ENCODE assay signal across 9 mouse cellular contexts in genomic region chr8:83575561-83576515, GRCm38 (mm10). TPM values are rescaled to one million over a fixed set of nuclear protein-coding genes. Genes with fewer than 3 reads are reported as not detected.
DNase-seq lines count a peak whose midpoint lies in the region; ATAC-seq and TF ChIP-seq lines count a peak whose summit lies in the region.
"Had no signal": no experiment of that assay in that cellular context is flagged by ENCODE, and none has a peak within 500 bp of the region (broad histone marks: within the 10 kb centered on the region; RNA-seq: fewer than 3 reads in every experiment).

No protein-coding gene starts in this region.

- H3K36me3 ChIP-seq in embryonic facial prominence, embryonic 11.5 days (replicated peaks; ENCODE audit: control insufficient read depth, insufficient read depth, low read depth, low read length), result peaks cover 9% of the 10 kb centered on the region; the same call in 1 of the 2 replicates
- H3K36me3 ChIP-seq in embryonic facial prominence, embryonic 10.5 days (replicated peaks), result peaks cover 83% of the 10 kb centered on the region
- H3K36me3 ChIP-seq in lung, embryonic 16.5 days (ENCODE audit: control insufficient read depth, insufficient read depth, low read length), result peaks cover 19% of the 10 kb centered on the region
- H3K36me3 ChIP-seq in embryonic facial prominence, embryonic 12.5 days, result peaks cover 30% of the 10 kb centered on the region
- peaks cover 17% of the 10 kb centered on the region for H3K36me3 ChIP-seq in heart, embryonic 15.5 days

- WGBS in embryonic facial prominence, embryonic 11.5 days, result 68% methylated on average over 17 of the region's 17 CpGs
- 73% methylated on average over 17 of the region's 17 CpGs for WGBS in embryonic facial prominence, embryonic 10.5 days
- 55% methylated on average over 17 of the region's 17 CpGs for WGBS in lung, embryonic 16.5 days
- WGBS in embryonic facial prominence, embryonic 12.5 days, result 65% methylated on average over 17 of the region's 17 CpGs
- 51% methylated on average over 17 of the region's 17 CpGs for WGBS in heart, embryonic 15.5 days
- 48% methylated on average over 17 of the region's 17 CpGs for WGBS in olfactory bulb, adult 2 months

- no peaks in the 10 kb centered on the region for H3K27me3 ChIP-seq in embryonic facial prominence, embryonic 11.5 days (ENCODE audit: control insufficient read depth, insufficient read depth, low read length)
- no peaks in the 10 kb centered on the region for H3K27me3 ChIP-seq in embryonic facial prominence, embryonic 10.5 days (replicated peaks; ENCODE audit: low read depth, poor library complexity, severe bottlenecking)
- no peaks in the 10 kb centered on the region for H3K27me3 ChIP-seq in lung, embryonic 16.5 days (ENCODE audit: control insufficient read depth, insufficient read depth, low read depth, low read length)
- no peaks in the 10 kb centered on the region for H3K27me3 ChIP-seq in embryonic facial prominence, embryonic 12.5 days
- no peaks in the 10 kb centered on the region for H3K27me3 ChIP-seq in heart, embryonic 15.5 days

- H3K27ac ChIP-seq in embryonic facial prominence, embryonic 11.5 days (replicated peaks; ENCODE audit: low read depth, low read length), result 0 out of 2 replicates have a peak overlapping the region, but pooled peaks have one; percentile 5
- H3K27ac ChIP-seq in embryonic facial prominence, embryonic 10.5 days (replicated peaks), result no peak overlapping the region
- peak overlapping the region; percentile 97 for H3K27ac ChIP-seq in lung, embryonic 16.5 days (ENCODE audit: low read length)
- H3K27ac ChIP-seq in embryonic facial prominence, embryonic 12.5 days, result peak overlapping the region; percentile 64; the same call in 1 of the 2 replicates
- peak overlapping the region; percentile 97 for H3K27ac ChIP-seq in heart, embryonic 15.5 days
- peak overlapping the region; percentile 48 for H3K27ac ChIP-seq in olfactory bulb, adult 2 months (ENCODE audit: insufficient read depth, low read depth, low read length)

- no peak overlapping the region for H3K9ac ChIP-seq in embryonic facial prominence, embryonic 11.5 days (replicated peaks; ENCODE audit: low read length)
- peak overlapping the region; percentile 51; the same call in 1 of the 2 replicates for H3K9ac ChIP-seq in lung, embryonic 16.5 days (ENCODE audit: low read length)
- peak overlapping the region; percentile 33 for H3K9ac ChIP-seq in embryonic facial prominence, embryonic 12.5 days
- peak overlapping the region; percentile 35 for H3K9ac ChIP-seq in heart, embryonic 15.5 days

- no peak for TF ChIP-seq CTCF in olfactory bulb, adult 2 months (IDR thresholded peaks at IDR 0.05; ENCODE audit: insufficient read depth, low read depth, low read length)

- no peak overlapping the region for H3K4me3 ChIP-seq in embryonic facial prominence, embryonic 11.5 days (ENCODE audit: low read depth, low read length)
- H3K4me3 ChIP-seq in embryonic facial prominence, embryonic 10.5 days, result no peak overlapping the region
- H3K4me3 ChIP-seq in lung, embryonic 16.5 days (ENCODE audit: low read length), result no peak overlapping the region
- no peak overlapping the region for H3K4me3 ChIP-seq in embryonic facial prominence, embryonic 12.5 days
- peak overlapping the region; percentile 22 for H3K4me3 ChIP-seq in heart, embryonic 15.5 days
- no peak overlapping the region for H3K4me3 ChIP-seq in olfactory bulb, adult 2 months (ENCODE audit: insufficient read depth, low read depth, low read length)

- no peak overlapping the region for H3K4me2 ChIP-seq in embryonic facial prominence, embryonic 11.5 days (ENCODE audit: low read depth, low read length)
- H3K4me2 ChIP-seq in lung, embryonic 16.5 days (ENCODE audit: low read depth, low read length), result peak overlapping the region; percentile 31; the same call in 1 of the 2 replicates
- 0 out of 2 replicates have a peak overlapping the region, but pooled peaks have one; percentile 2 for H3K4me2 ChIP-seq in embryonic facial prominence, embryonic 12.5 days (replicated peaks)
- H3K4me2 ChIP-seq in heart, embryonic 15.5 days, result peak overlapping the region; percentile 48

- peaks cover 11% of the 10 kb centered on the region for H3K4me1 ChIP-seq in embryonic facial prominence, embryonic 11.5 days (ENCODE audit: control insufficient read depth, insufficient read depth, low read length)
- H3K4me1 ChIP-seq in embryonic facial prominence, embryonic 10.5 days, result peaks cover 75% of the 10 kb centered on the region
- H3K4me1 ChIP-seq in lung, embryonic 16.5 days (replicated peaks; ENCODE audit: control insufficient read depth, insufficient read depth, low read length), result peaks cover 42% of the 10 kb centered on the region
- H3K4me1 ChIP-seq in embryonic facial prominence, embryonic 12.5 days, result peaks cover 34% of the 10 kb centered on the region
- H3K4me1 ChIP-seq in heart, embryonic 15.5 days (replicated peaks), result peaks cover 76% of the 10 kb centered on the region
- H3K4me1 ChIP-seq in olfactory bulb, adult 2 months (ENCODE audit: control insufficient read depth, insufficient read depth, low read length), result peaks cover 71% of the 10 kb centered on the region

- H3K9me3 ChIP-seq in embryonic facial prominence, embryonic 11.5 days (replicated peaks; ENCODE audit: control insufficient read depth, low read length), result no peaks in the 10 kb centered on the region
- no peaks in the 10 kb centered on the region for H3K9me3 ChIP-seq in embryonic facial prominence, embryonic 10.5 days
- no peaks in the 10 kb centered on the region for H3K9me3 ChIP-seq in lung, embryonic 16.5 days (ENCODE audit: control insufficient read depth, low read length)
- no peaks in the 10 kb centered on the region for H3K9me3 ChIP-seq in embryonic facial prominence, embryonic 12.5 days
- no peaks in the 10 kb centered on the region for H3K9me3 ChIP-seq in heart, embryonic 15.5 days (replicated peaks)

- no peak for TF ChIP-seq POLR2A in olfactory bulb, adult 2 months (IDR thresholded peaks at IDR 0.05; ENCODE audit: insufficient read depth, low read depth, low read length)

- ATAC-seq in embryonic facial prominence, embryonic 11.5 days (replicated peaks; ENCODE audit: insufficient number of reproducible peaks, low FRiP score, low TSS enrichment, low read depth), result 0 out of 2 replicates have a peak, but pooled peaks have one; percentile 5
- ATAC-seq in lung, embryonic 16.5 days (ENCODE audit: low read depth), result peak; percentile 40
- no peak for ATAC-seq in embryonic facial prominence, embryonic 12.5 days (ENCODE audit: insufficient number of reproducible peaks, insufficient read depth, low FRiP score, low TSS enrichment)
- peak; percentile 30 for ATAC-seq in heart, embryonic 15.5 days (replicated peaks; ENCODE audit: insufficient number of reproducible peaks, insufficient read depth, low FRiP score, low read depth)

- no peak for DNase-seq in embryonic facial prominence, embryonic 11.5 days (ENCODE audit: low spot score)
- DNase-seq in embryonic facial prominence, embryonic 10.5 days (ENCODE audit: low spot score), result no peak
- no peak for DNase-seq in lung, postnatal 14 days
- no peak for DNase-seq in embryo, embryonic 11 days

RNA-seq across cellular contexts. Expression of gene Ndufb7, which starts 9.4 kb away (rescaled TPM):
- polyA plus RNA-seq in embryonic facial prominence, embryonic 11.5 days (2014; fragmentation: Nextera tagmentation; extraction: Ambion mirVana), result 327 and 351 TPM in 2 replicates
- 320 and 348 TPM in 2 replicates for polyA plus RNA-seq in embryonic facial prominence, embryonic 10.5 days (2016; fragmentation: Nextera tagmentation; extraction: Ambion mirVana)
- 338 and 350 TPM in 2 replicates for polyA plus RNA-seq in lung, embryonic 16.5 days (2015; fragmentation: Nextera tagmentation; extraction: Ambion mirVana)
- 312 and 333 TPM in 2 replicates for polyA plus RNA-seq in embryonic facial prominence, embryonic 12.5 days (2016; fragmentation: Nextera tagmentation; extraction: Ambion mirVana)
- polyA plus RNA-seq in heart, embryonic 15.5 days (2015; fragmentation: Nextera tagmentation; extraction: Ambion mirVana), result 537 and 672 TPM in 2 replicates
- not detected in 2 replicates for polyA plus RNA-seq in olfactory bulb, adult 2 months (2012; ENCODE audit: insufficient read depth, insufficient read length, low replicate concordance, missing spikeins)

RNA-seq across cellular contexts. Expression of gene Tecr, which starts 31.9 kb away (rescaled TPM):
- 667 and 692 TPM in 2 replicates for polyA plus RNA-seq in embryonic facial prominence, embryonic 11.5 days (2014; fragmentation: Nextera tagmentation; extraction: Ambion mirVana)
- polyA plus RNA-seq in embryonic facial prominence, embryonic 10.5 days (2016; fragmentation: Nextera tagmentation; extraction: Ambion mirVana), result 667 and 713 TPM in 2 replicates
- 491 and 509 TPM in 2 replicates for polyA plus RNA-seq in lung, embryonic 16.5 days (2015; fragmentation: Nextera tagmentation; extraction: Ambion mirVana)
- polyA plus RNA-seq in embryonic facial prominence, embryonic 12.5 days (2016; fragmentation: Nextera tagmentation; extraction: Ambion mirVana), result 588 TPM in 2 replicates
- 349 and 431 TPM in 2 replicates for polyA plus RNA-seq in heart, embryonic 15.5 days (2015; fragmentation: Nextera tagmentation; extraction: Ambion mirVana)
- polyA plus RNA-seq in olfactory bulb, adult 2 months (2012; ENCODE audit: insufficient read depth, insufficient read length, low replicate concordance, missing spikeins), result not detected in 2 replicates

RNA-seq across cellular contexts. Expression of gene Dnajb1, which starts 32.2 kb away (rescaled TPM):
- polyA plus RNA-seq in embryonic facial prominence, embryonic 11.5 days (2014; fragmentation: Nextera tagmentation; extraction: Ambion mirVana), result 54.4 and 61.4 TPM in 2 replicates
- polyA plus RNA-seq in embryonic facial prominence, embryonic 10.5 days (2016; fragmentation: Nextera tagmentation; extraction: Ambion mirVana), result 78.3 and 84.7 TPM in 2 replicates
- 65.0 and 65.2 TPM in 2 replicates for polyA plus RNA-seq in lung, embryonic 16.5 days (2015; fragmentation: Nextera tagmentation; extraction: Ambion mirVana)
- polyA plus RNA-seq in embryonic facial prominence, embryonic 12.5 days (2016; fragmentation: Nextera tagmentation; extraction: Ambion mirVana), result 69.0 and 75.4 TPM in 2 replicates
- polyA plus RNA-seq in heart, embryonic 15.5 days (2015; fragmentation: Nextera tagmentation; extraction: Ambion mirVana), result 36.7 and 47.2 TPM in 2 replicates
- polyA plus RNA-seq in olfactory bulb, adult 2 months (2012; ENCODE audit: insufficient read depth, insufficient read length, low replicate concordance, missing spikeins), result not detected in 2 replicates

RNA-seq across cellular contexts. Expression of gene Olfr370, which starts 40.3 kb away (rescaled TPM):
- not detected in 2 replicates for polyA plus RNA-seq in embryonic facial prominence, embryonic 11.5 days (2014; fragmentation: Nextera tagmentation; extraction: Ambion mirVana)
- polyA plus RNA-seq in embryonic facial prominence, embryonic 10.5 days (2016; fragmentation: Nextera tagmentation; extraction: Ambion mirVana), result not detected in 2 replicates
- polyA plus RNA-seq in lung, embryonic 16.5 days (2015; fragmentation: Nextera tagmentation; extraction: Ambion mirVana), result not detected in 2 replicates
- not detected in 2 replicates for polyA plus RNA-seq in embryonic facial prominence, embryonic 12.5 days (2016; fragmentation: Nextera tagmentation; extraction: Ambion mirVana)
- polyA plus RNA-seq in heart, embryonic 15.5 days (2015; fragmentation: Nextera tagmentation; extraction: Ambion mirVana), result not detected in 2 replicates
- not detected in 2 replicates for polyA plus RNA-seq in olfactory bulb, adult 2 months (2012; ENCODE audit: insufficient read depth, insufficient read length, low replicate concordance, missing spikeins)
- polyA plus RNA-seq: neural tube, embryonic 14.5 days had no signal

Comparison
In these comparisons a context has a peak if more than half of its experiments do, and no peak if none do; other contexts are left out.
1. RNA of gene Ndufb7, which starts 9.4 kb away (polyA plus RNA-seq): 537 to 672 TPM in heart, embryonic 15.5 days, 338 to 350 TPM in lung, embryonic 16.5 days, 320 to 348 TPM in embryonic facial prominence, embryonic 10.5 days, 327 to 351 TPM in embryonic facial prominence, embryonic 11.5 days and 312 to 333 TPM in embryonic facial prominence, embryonic 12.5 days; not detected in olfactory bulb, adult 2 months; every median in the first group is over 100 times any median in the second.